Mouse (Mus musculus) hindbrain, embryonic 14.5 days (tissue): ENCODE measurements at regions not wholly inside any gene's neighbourhood (a gene's known extent, or its start where the extent isn't known, plus 50 kb on each side); places are given as distances from the start of the nearest gene placed in this dataset.

ENCODE experiments used
- ATAC-seq: fragments of 200-750 bp; cut with Nextera tagmentation; 2 replicates; pipeline ENCODE4 v1.8.0; 2017; ENCODE audit warnings: moderate number of reproducible peaks, mild to moderate bottlenecking, moderate TSS enrichment, moderate library complexity; ENCODE audit not compliant: low FRiP score
- DNase-seq: peaks from one replicate; pipeline ENCODE4 v3.0.0-alpha.2; 2015; ENCODE audit warnings: low spot score
- H3K27ac ChIP-seq: fragments of 300-500 bp; sonication (generic); 2 replicates; pipeline ENCODE4 v1.5.1; 2014; ENCODE audit warnings: mild to moderate bottlenecking, moderate library complexity
- H3K27me3 ChIP-seq: fragments of 300-500 bp; sonication (generic); 2 replicates; pipeline ENCODE4 v1.6.1; 2014; ENCODE audit warnings: mild to moderate bottlenecking, low read length, mixed read lengths; ENCODE audit not compliant: control insufficient read depth, insufficient read depth
- H3K36me3 ChIP-seq: fragments of 300-500 bp; sonication (generic); replicated peaks from 2 replicates; pipeline ENCODE4 v1.6.1; 2014; ENCODE audit not compliant: control insufficient read depth, insufficient read depth
- H3K4me1 ChIP-seq: fragments of 300-500 bp; sonication (generic); replicated peaks from 2 replicates; pipeline ENCODE4 v1.6.1; 2014; ENCODE audit warnings: antibody characterized with exemption, low read length, mixed read lengths; ENCODE audit not compliant: control insufficient read depth, insufficient read depth
- H3K4me2 ChIP-seq: fragments of 300-500 bp; sonication (generic); replicated peaks from 2 replicates; pipeline ENCODE4 v1.6.1; 2014; ENCODE audit warnings: mild to moderate bottlenecking, moderate library complexity
- H3K4me3 ChIP-seq: fragments of 300-500 bp; sonication (generic); replicated peaks from 2 replicates; pipeline ENCODE4 v1.5.1; 2014; ENCODE audit warnings: mild to moderate bottlenecking, low read length
- H3K9ac ChIP-seq: fragments of 300-500 bp; sonication (generic); 2 replicates; pipeline ENCODE4 v1.6.1; 2014
- H3K9me3 ChIP-seq: fragments of 300-500 bp; sonication (generic); 2 replicates; pipeline ENCODE4 v1.6.1; 2016; ENCODE audit warnings: low read length; ENCODE audit not compliant: control insufficient read depth
- WGBS: fragments of 180-500 bp; shearing (Covaris S2); extraction: QIAGEN DNeasy Blood & Tissue Kit; methylation state at CpG from one replicate; pipeline ENCODE4 v1.1.7; 2014; 5-methylcytosine and 5-hydroxymethylcytosine counted together

- Histone ChIP-seq H3K27me3 (no peaks in the 10 kb centered on the region), H3K4me1 (peaks cover 10% of the 10 kb centered on the region), H3K9me3 (no peaks in the 10 kb centered on the region), H3K27ac (no peak overlapping the region), H3K36me3 (no peaks in the 10 kb centered on the region), H3K9ac (no peak overlapping the region), H3K4me3 (no peak overlapping the region), H3K4me2 (no peak overlapping the region)
- 88% methylated on average over 3 of the region's 3 CpGs for WGBS
- ATAC-seq (no peak), DNase-seq (no peak)
Observed at GRCm38 (mm10) chr9:112361355-112361754, 125.6 kb upstream of the Arpp21 start.

GRCm38 (mm10) chr9:112358711-112359298, 123.1 kb upstream of the Arpp21 start:
- no peaks in the 10 kb centered on the region for H3K27me3 ChIP-seq
- peak overlapping the region; percentile 7; the same call in 1 of the 2 replicates for H3K9ac ChIP-seq
- WGBS, result 46% methylated on average over 5 of the region's 5 CpGs
- peak overlapping the region; percentile 77 for H3K27ac ChIP-seq
- no peak overlapping the region for H3K4me3 ChIP-seq
- no peaks in the 10 kb centered on the region for H3K9me3 ChIP-seq
- ATAC-seq (no peak), DNase-seq (no peak)
- no peak overlapping the region for H3K4me2 ChIP-seq
- peaks cover 10% of the 10 kb centered on the region for H3K4me1 ChIP-seq
- no peaks in the 10 kb centered on the region for H3K36me3 ChIP-seq

- Histone ChIP-seq H3K9me3 (no peaks in the 10 kb centered on the region), H3K27ac (no peak overlapping the region), H3K27me3 (no peaks in the 10 kb centered on the region), H3K9ac (no peak overlapping the region), H3K4me2 (no peak overlapping the region), H3K4me1 (no peaks in the 10 kb centered on the region), H3K4me3 (no peak overlapping the region), H3K36me3 (no peaks in the 10 kb centered on the region)
- WGBS, result 87% methylated on average over 3 of the region's 3 CpGs
- DNase-seq, result no peak
- no peak for ATAC-seq
Observed at GRCm38 (mm10) chr9:112353196-112353595, 117.5 kb upstream of the Arpp21 start.

GRCm38 (mm10) chr9:112348942-112349341, 113.2 kb upstream of the Arpp21 start:
- Histone ChIP-seq H3K4me2 (no peak overlapping the region), H3K27me3 (no peaks in the 10 kb centered on the region), H3K4me1 (no peaks in the 10 kb centered on the region), H3K4me3 (no peak overlapping the region), H3K36me3 (no peaks in the 10 kb centered on the region), H3K9ac (no peak overlapping the region), H3K27ac (no peak overlapping the region), H3K9me3 (no peaks in the 10 kb centered on the region)
- no peak for DNase-seq
- no peak for ATAC-seq

DNA sequence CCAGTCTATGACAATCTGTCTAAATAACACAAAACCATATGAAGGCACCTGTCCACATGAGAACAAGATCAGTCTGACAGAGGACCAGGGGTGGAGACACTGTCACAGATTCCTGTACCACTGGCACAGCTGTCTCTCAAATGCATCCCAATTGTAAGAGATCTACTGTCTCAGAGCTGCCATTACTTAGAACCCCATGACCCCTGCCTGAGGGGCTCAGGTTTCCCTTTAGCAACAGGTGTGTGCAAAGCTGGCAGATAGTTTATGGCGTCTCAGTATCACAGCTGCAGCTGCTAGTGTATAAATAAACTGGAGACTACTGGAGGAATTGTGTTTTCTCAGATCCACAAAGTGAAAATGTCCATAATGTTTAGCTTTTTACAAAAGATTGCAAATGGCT, 109.1 kb upstream of the Arpp21 start:
- no peak for ATAC-seq
- no peaks in the 10 kb centered on the region for H3K27me3 ChIP-seq
- H3K36me3 ChIP-seq, result no peaks in the 10 kb centered on the region
- no peak overlapping the region for H3K9ac ChIP-seq
- no peak overlapping the region for H3K27ac ChIP-seq
- DNase-seq, result no peak
- H3K4me1 ChIP-seq, result no peaks in the 10 kb centered on the region
- no peak overlapping the region for H3K4me3 ChIP-seq
- no peak overlapping the region for H3K4me2 ChIP-seq
- 64% methylated on average over 1 of the region's 1 CpGs for WGBS
- no peaks in the 10 kb centered on the region for H3K9me3 ChIP-seq

- no peak overlapping the region for H3K4me3 ChIP-seq
- H3K9me3 ChIP-seq, result no peaks in the 10 kb centered on the region
- DNase-seq (no peak), ATAC-seq (no peak)
- no peak overlapping the region for H3K9ac ChIP-seq
- no peaks in the 10 kb centered on the region for H3K27me3 ChIP-seq
- H3K4me1 ChIP-seq, result no peaks in the 10 kb centered on the region
- no peaks in the 10 kb centered on the region for H3K36me3 ChIP-seq
- H3K4me2 ChIP-seq, result no peak overlapping the region
- no peak overlapping the region for H3K27ac ChIP-seq
- WGBS, result 77% methylated on average over 2 of the region's 2 CpGs
Observed at GRCm38 (mm10) chr9:112340363-112340762, 104.6 kb upstream of the Arpp21 start.

DNA sequence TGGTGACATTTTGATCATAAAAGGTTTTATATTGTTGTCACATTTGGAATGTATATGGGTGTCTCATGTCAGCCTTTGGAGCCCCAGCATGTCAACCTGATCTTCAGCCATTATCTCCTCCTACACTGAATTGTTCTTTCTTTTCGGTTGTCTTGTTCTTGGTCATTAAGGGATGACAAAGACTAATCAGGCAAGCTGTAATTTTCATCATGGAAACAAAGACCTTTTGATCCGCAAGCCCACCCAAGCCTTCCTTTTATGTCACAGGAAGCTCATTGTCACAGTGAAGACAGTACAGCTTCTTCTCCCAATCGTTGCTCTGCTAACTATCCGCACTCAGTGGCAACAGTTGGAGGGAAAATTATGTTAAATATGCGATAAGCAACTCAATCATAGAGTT, 84.3 kb upstream of the Arpp21 start:
- H3K4me2 ChIP-seq, result no peak overlapping the region
- H3K4me1 ChIP-seq, result no peaks in the 10 kb centered on the region
- no peak overlapping the region for H3K4me3 ChIP-seq
- ATAC-seq (no peak), DNase-seq (no peak)
- H3K27me3 ChIP-seq, result no peaks in the 10 kb centered on the region
- no peaks in the 10 kb centered on the region for H3K36me3 ChIP-seq
- H3K9ac ChIP-seq, result no peak overlapping the region
- H3K27ac ChIP-seq, result no peak overlapping the region
- WGBS, result 62% methylated on average over 5 of the region's 5 CpGs
- no peaks in the 10 kb centered on the region for H3K9me3 ChIP-seq

DNA sequence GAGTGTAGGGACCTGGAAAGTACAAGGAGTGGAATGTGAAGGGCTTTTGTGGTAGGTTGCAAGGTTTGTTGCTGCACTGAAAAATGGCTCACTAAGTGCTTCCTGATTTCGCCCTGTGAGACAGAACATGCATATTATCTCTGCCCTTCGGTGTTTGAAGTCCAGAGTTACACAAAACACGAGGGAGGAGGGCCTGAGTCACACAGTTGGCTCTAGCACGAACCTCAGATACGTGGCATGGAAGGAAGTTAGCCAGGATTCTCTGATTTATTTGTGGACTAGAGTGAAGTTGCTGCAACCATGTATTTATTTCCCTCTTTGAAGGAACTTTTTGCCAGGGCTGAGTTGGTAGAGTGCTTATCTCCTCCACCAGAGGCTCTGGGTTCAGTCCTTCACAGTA, 73.2 kb upstream of the Arpp21 start:
- 80% methylated on average over 5 of the region's 5 CpGs for WGBS
- Histone ChIP-seq H3K4me1 (no peaks in the 10 kb centered on the region), H3K36me3 (no peaks in the 10 kb centered on the region), H3K4me2 (no peak overlapping the region), H3K9ac (no peak overlapping the region), H3K27ac (no peak overlapping the region), H3K27me3 (no peaks in the 10 kb centered on the region), H3K4me3 (no peak overlapping the region), H3K9me3 (no peaks in the 10 kb centered on the region)
- DNase-seq (no peak), ATAC-seq (no peak)

DNA sequence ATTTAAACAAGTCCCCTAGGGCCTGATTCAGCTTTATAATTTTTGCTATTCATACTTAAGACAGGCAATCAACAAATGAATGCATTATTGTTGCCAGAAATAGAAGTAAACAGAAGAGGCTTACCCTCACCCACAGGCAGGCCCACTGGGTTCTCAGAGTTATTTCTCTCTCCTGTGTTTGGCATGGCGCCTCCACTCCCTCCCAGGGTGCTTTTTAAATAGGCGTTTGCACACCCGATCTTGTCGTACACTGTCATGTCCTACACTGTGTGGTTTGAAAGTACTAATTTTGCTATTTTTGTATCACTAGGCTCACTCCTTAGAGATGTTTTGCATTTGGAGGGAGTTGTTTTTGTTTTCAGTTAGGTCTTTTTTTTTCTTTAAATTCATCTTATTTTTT, 72.1 kb upstream of the Arpp21 start:
- Histone ChIP-seq H3K4me3 (no peak overlapping the region), H3K27ac (no peak overlapping the region), H3K36me3 (no peaks in the 10 kb centered on the region), H3K9me3 (no peaks in the 10 kb centered on the region), H3K4me2 (no peak overlapping the region), H3K27me3 (no peaks in the 10 kb centered on the region), H3K9ac (no peak overlapping the region), H3K4me1 (no peaks in the 10 kb centered on the region)
- ATAC-seq, result no peak
- 72% methylated on average over 4 of the region's 4 CpGs for WGBS
- no peak for DNase-seq

DNA sequence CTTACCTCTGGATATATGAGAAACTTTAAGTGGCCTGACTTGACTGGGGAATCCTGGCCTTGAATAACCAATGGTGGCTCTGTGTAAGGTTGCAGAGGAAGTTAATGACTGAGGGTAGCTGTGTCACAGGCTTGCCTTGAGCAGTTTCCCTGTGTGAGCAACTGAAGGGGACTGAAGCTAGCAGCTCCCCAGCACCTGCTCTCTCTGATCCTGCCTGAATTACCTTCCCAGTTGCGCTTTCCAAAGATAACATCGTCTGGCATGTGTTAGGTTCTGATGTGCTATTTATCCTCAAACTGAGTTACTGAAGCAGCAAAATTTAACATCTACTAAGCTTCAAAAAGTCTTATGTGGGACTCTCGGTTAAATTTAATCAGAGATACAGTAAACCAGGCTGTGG, 56.1 kb upstream of the Arpp21 start:
- Histone ChIP-seq H3K9me3 (peaks cover 4% of the 10 kb centered on the region; the same call in 1 of the 2 replicates), H3K4me3 (no peak overlapping the region), H3K4me1 (no peaks in the 10 kb centered on the region), H3K27me3 (no peaks in the 10 kb centered on the region), H3K4me2 (no peak overlapping the region), H3K36me3 (no peaks in the 10 kb centered on the region), H3K27ac (no peak overlapping the region), H3K9ac (no peak overlapping the region)
- no peak for ATAC-seq
- WGBS, result 87% methylated on average over 3 of the region's 3 CpGs
- DNase-seq, result no peak
